Mouse (Mus musculus) G1E (cell line): ENCODE results near the gene Scgb1b29.
"Not testable (repeated sequence)": the region's sequence is repeated elsewhere in the genome, so short reads cannot be mapped to it uniquely, and the experiment has no call there.

Experiments
- CTCF ChIP-seq: IDR thresholded peaks from 2 replicates; pipeline ENCODE4 v1.5.1; 2012; ENCODE audit warnings: low read depth, low read length, inconsistent platforms, mixed read lengths
- GATA1 ChIP-seq: IDR thresholded peaks from 2 replicates; pipeline ENCODE4 v1.6.1; 2012; ENCODE audit warnings: borderline replicate concordance, low read length, inconsistent platforms, mixed read lengths
- GATA2 ChIP-seq: IDR thresholded peaks from 2 replicates; pipeline ENCODE4 v1.6.1; 2012; ENCODE audit warnings: low read depth, low read length, inconsistent platforms, borderline replicate concordance
- POLR2AphosphoS5 ChIP-seq: IDR thresholded peaks from 2 replicates; pipeline ENCODE4 v1.6.1; 2012; ENCODE audit warnings: low read depth, low read length, inconsistent platforms; ENCODE audit not compliant: insufficient replicate concordance
- TAL1 ChIP-seq: conservative IDR thresholded peaks from 2 replicates; pipeline ENCODE4 v1.6.1; 2012; ENCODE audit warnings: low read depth, low read length, inconsistent platforms, mixed read lengths

DNA sequence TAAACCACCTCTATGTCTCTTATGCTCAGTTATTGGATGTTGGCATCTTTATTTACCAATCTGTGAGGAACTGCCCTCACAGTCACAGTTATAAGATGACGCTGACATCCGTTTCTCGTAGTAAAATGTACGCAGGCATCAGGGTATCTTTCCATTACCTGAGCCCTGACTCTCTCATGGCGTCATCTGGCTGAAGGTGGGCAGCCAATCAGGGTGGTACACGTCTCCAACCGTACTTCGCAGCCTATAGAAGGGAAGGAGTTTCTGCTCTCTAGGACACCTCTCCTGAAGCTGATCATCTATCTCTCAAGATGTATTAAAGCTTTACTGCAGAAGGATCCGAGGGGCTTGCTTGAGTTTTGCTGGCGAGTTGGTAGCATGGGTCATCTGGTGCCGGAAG is 12.7 kb upstream of the Scgb1b29 start:
- not testable (repeated sequence) for TF ChIP-seq CTCF, TAL1, GATA1, POLR2AphosphoS5, GATA2
